Mouse (Mus musculus) C2C12 (cell line): ENCODE data around the gene Chn2. TPM values are rescaled to one million over a fixed set of nuclear protein-coding genes. Genes with fewer than 3 reads are reported as not detected.

Source experiments
- H3K27me3 ChIP-seq: one replicate; pipeline ENCODE4 v1.6.1; 2011; ENCODE audit not compliant: control insufficient read depth, insufficient read depth, insufficient read length
- H3K36me3 ChIP-seq: one replicate; pipeline ENCODE4 v1.6.1; 2011; ENCODE audit not compliant: control insufficient read depth, insufficient read depth
- H3K4me3 ChIP-seq: one replicate; pipeline ENCODE4 v1.5.1; 2011; ENCODE audit warnings: mild to moderate bottlenecking, control low read depth; ENCODE audit not compliant: poor library complexity, insufficient read depth, severe bottlenecking
- H3K79me2 ChIP-seq: one replicate; pipeline ENCODE4 v1.6.1; 2011; ENCODE audit not compliant: control insufficient read depth, insufficient read depth
- H3K79me3 ChIP-seq: one replicate; pipeline ENCODE4 v1.6.1; 2011; ENCODE audit warnings: low read depth, control low read depth
- H3ac ChIP-seq: one replicate; pipeline ENCODE3; 2011; ENCODE audit warnings: low read depth; ENCODE audit not compliant: control insufficient read depth, insufficient read length
- CEBPB ChIP-seq: IDR thresholded peaks from one replicate; pipeline ENCODE4 v1.6.1; 2011; ENCODE audit warnings: low read depth, mild to moderate bottlenecking, control low read depth, moderate library complexity
- CTCF ChIP-seq: IDR thresholded peaks from one replicate; pipeline ENCODE4 v1.5.1; 2011; ENCODE audit not compliant: control insufficient read depth, insufficient read depth, insufficient read length
- FOSL1 ChIP-seq: IDR thresholded peaks from one replicate; pipeline ENCODE4 v1.8.0; 2011; ENCODE audit warnings: mild to moderate bottlenecking, low read length; ENCODE audit not compliant: poor library complexity, insufficient read depth, severe bottlenecking
- MAX ChIP-seq: IDR thresholded peaks from one replicate; pipeline ENCODE4 v1.6.1; 2011; ENCODE audit warnings: mild to moderate bottlenecking, control low read depth
- MYOD1 ChIP-seq: IDR thresholded peaks from one replicate; pipeline ENCODE4 v1.6.1; 2011; ENCODE audit warnings: low read depth; ENCODE audit not compliant: control insufficient read depth, insufficient read length
- MYOG ChIP-seq: IDR thresholded peaks from one replicate; pipeline ENCODE4 v1.6.1; 2011; ENCODE audit not compliant: control insufficient read depth, insufficient read length; ENCODE audit errors: extremely low read depth
- USF1 ChIP-seq: IDR thresholded peaks from one replicate; pipeline ENCODE4 v1.6.1; 2011; ENCODE audit warnings: low read depth, mild to moderate bottlenecking, control low read depth, moderate library complexity
- polyA plus RNA-seq: library from polyadenylated mRNA; unstranded; fragments of >200 nt; fragmentation: generic; extraction: Trizol; gene quantifications from one replicate; pipeline ENCODE4 v1.2.1, GENCODE M21; 2012; ENCODE audit warnings: missing spikeins

The Chn2 gene
- polyA plus RNA-seq, 1 experiment, result 6.4 TPM

- TF ChIP-seq MAX (no peak), USF1 (no peak), MYOD1 (no peak), MYOG (no peak)
- H3ac ChIP-seq, result no peak overlapping the region
- no peak overlapping the region for H3K4me3 ChIP-seq
- no peaks in the 10 kb centered on the region for H3K79me2 ChIP-seq
- no peaks in the 10 kb centered on the region for H3K79me3 ChIP-seq
- no peaks in the 10 kb centered on the region for H3K27me3 ChIP-seq
- no peaks in the 10 kb centered on the region for H3K36me3 ChIP-seq
Measured at GRCm38 (mm10) chr6:54092920-54093319, 53.6 kb downstream of the Chn2 start.

- no peaks in the 10 kb centered on the region for H3K79me3 ChIP-seq
- no peaks in the 10 kb centered on the region for H3K27me3 ChIP-seq
- H3K79me2 ChIP-seq, result no peaks in the 10 kb centered on the region
- H3K4me3 ChIP-seq, result no peak overlapping the region
- TF ChIP-seq USF1 (no peak), MYOG (no peak), CTCF (no peak), MAX (no peak), MYOD1 (peak; percentile 63), CEBPB (peak; percentile 42), FOSL1 (no peak)
- H3K36me3 ChIP-seq, result no peaks in the 10 kb centered on the region
- no peak overlapping the region for H3ac ChIP-seq
Measured at GRCm38 (mm10) chr6:54096147-54096761, 56.9 kb downstream of the Chn2 start.

GRCm38 (mm10) chr6:54096836-54097235, 57.5 kb downstream of the Chn2 start:
- H3ac ChIP-seq, result no peak overlapping the region
- H3K79me2 ChIP-seq, result no peaks in the 10 kb centered on the region
- no peak overlapping the region for H3K4me3 ChIP-seq
- H3K27me3 ChIP-seq, result no peaks in the 10 kb centered on the region
- no peaks in the 10 kb centered on the region for H3K79me3 ChIP-seq
- H3K36me3 ChIP-seq, result no peaks in the 10 kb centered on the region
- TF ChIP-seq MAX (no peak), USF1 (no peak), MYOD1 (no peak), CTCF (no peak), MYOG (no peak), CEBPB (no peak), FOSL1 (no peak)

GRCm38 (mm10) chr6:54098339-54098738, 59.0 kb downstream of the Chn2 start:
- no peaks in the 10 kb centered on the region for H3K27me3 ChIP-seq
- no peaks in the 10 kb centered on the region for H3K79me2 ChIP-seq
- H3K79me3 ChIP-seq, result no peaks in the 10 kb centered on the region
- TF ChIP-seq USF1 (no peak), MYOD1 (no peak), CEBPB (no peak), FOSL1 (no peak), MYOG (no peak), CTCF (no peak), MAX (no peak)
- no peaks in the 10 kb centered on the region for H3K36me3 ChIP-seq
- no peak overlapping the region for H3K4me3 ChIP-seq
- no peak overlapping the region for H3ac ChIP-seq

- no peaks in the 10 kb centered on the region for H3K79me2 ChIP-seq
- no peaks in the 10 kb centered on the region for H3K27me3 ChIP-seq
- H3ac ChIP-seq, result no peak overlapping the region
- TF ChIP-seq MYOG, result no peak
- no peak for TF ChIP-seq MYOD1
- TF ChIP-seq USF1, result no peak
- TF ChIP-seq CTCF, result no peak
- no peak for TF ChIP-seq MAX
- no peak for TF ChIP-seq FOSL1
- no peak for TF ChIP-seq CEBPB
- H3K4me3 ChIP-seq, result no peak overlapping the region
- no peaks in the 10 kb centered on the region for H3K36me3 ChIP-seq
- no peaks in the 10 kb centered on the region for H3K79me3 ChIP-seq
Measured at GRCm38 (mm10) chr6:54099659-54100058, 60.3 kb downstream of the Chn2 start.

- Histone ChIP-seq H3K27me3 (no peaks in the 10 kb centered on the region), H3K4me3 (no peak overlapping the region), H3ac (no peak overlapping the region), H3K79me2 (no peaks in the 10 kb centered on the region), H3K36me3 (no peaks in the 10 kb centered on the region), H3K79me3 (no peaks in the 10 kb centered on the region)
- TF ChIP-seq USF1, result no peak
- no peak for TF ChIP-seq MAX
- TF ChIP-seq FOSL1, result no peak
- no peak for TF ChIP-seq MYOD1
- TF ChIP-seq CTCF, result no peak
- TF ChIP-seq CEBPB, result no peak
- TF ChIP-seq MYOG, result no peak
Measured at GRCm38 (mm10) chr6:54102210-54102609, 62.9 kb downstream of the Chn2 start.
